Mouse (Mus musculus) testis, adult 10 weeks (tissue): Measurements from ENCODE around the gene Krt13. TPM values are rescaled to one million over a fixed set of nuclear protein-coding genes. Genes with fewer than 3 reads are reported as not detected.

Source experiments
- polyA plus RNA-seq: library from polyadenylated mRNA; stranded (reverse); fragments of 350-450 nt; fragmentation: Illumina TruSeq; extraction: RNeasy Lipid Tissue Mini Kit (QIAGEN cat#74804); gene quantifications from one replicate; pipeline ENCODE4 v1.2.3, GENCODE M21; 2014; ENCODE audit warnings: low read depth, low replicate concordance

Krt13 gene
- not detected for polyA plus RNA-seq

DNA sequence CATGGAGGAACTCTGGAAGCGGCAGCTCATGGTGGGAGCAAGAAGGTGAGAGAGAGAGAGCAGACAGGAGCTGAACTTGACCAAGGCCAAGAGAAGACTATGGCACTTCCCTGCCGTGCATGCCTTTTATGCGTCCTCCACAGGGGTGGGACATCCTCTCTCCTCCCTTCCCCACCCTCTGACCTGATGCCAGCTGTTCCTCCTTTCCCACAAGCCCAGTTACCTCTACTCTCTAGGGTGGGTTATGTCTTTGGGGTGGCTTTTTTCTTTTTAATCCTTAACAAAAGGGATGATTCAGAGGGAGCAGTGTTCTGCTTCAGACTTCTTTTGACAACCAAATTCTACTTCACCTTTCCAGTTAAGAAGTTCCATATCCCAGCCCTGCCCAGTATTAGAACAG is at the start of gene Krt13:
Krt13 (minus strand) TSS at position 101 of the 400 bp plus-strand sequence.

DNA sequence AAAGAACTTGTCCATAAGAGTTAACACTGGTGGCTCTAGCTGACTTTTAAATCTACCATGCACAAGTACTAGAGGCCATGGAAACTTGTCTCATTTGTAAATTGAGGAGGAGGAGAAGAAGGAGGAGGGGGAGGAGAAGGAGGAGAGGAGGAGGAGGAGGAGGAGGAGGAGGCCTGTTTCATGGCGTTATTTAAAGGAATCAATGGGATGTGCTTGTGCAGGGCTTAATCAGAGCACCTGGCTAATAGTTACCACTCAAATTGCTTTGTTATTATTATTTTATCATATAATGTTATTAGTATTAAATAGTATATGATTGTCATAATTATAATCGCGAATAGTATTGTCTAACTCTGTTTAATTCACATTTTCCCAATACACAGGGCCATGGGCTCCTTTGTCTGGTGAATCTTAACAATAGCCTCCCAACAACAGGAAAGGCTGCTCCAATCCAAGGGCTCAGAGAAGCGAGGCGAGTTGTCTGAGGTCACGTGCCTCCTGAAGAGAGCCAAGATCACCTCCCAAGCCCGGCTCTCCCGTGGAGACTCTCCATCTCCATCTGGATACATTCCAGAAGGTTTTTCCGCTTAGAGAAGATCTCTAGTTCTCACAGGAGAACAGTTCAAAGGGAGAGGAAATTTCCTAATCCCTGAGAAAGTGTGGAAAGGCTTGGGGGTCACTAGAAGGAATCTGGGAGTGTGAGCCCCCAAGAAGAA is 27.4 kb upstream of the Krt13 start, which contains the start of gene Krt19:
Krt19 (minus strand) TSS at position 51 of the 716 bp plus-strand sequence.

DNA sequence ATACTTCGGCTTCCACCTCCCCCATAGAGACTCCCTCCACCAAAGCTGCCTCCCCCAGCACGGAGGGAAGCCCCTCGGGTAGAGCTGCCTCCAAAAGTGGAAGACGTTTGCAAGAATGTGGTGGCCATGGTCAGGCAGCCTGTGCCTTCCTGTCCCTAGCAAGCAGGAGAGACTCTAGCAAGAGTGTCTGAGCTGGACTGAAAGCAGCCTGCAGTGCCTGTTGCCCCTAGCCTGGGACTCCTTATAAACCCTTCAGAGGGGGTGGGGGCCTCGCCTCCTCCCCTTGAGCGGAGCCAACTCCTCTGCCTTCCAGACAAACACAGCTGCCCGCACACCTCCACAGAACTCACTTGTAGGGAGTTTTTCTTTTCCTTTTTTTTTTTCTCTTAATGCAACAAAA is 14.4 kb upstream of the Krt13 start, which contains the start of gene Krt15:
Krt15 (minus strand) TSS at position 198 of the 400 bp plus-strand sequence.

DNA sequence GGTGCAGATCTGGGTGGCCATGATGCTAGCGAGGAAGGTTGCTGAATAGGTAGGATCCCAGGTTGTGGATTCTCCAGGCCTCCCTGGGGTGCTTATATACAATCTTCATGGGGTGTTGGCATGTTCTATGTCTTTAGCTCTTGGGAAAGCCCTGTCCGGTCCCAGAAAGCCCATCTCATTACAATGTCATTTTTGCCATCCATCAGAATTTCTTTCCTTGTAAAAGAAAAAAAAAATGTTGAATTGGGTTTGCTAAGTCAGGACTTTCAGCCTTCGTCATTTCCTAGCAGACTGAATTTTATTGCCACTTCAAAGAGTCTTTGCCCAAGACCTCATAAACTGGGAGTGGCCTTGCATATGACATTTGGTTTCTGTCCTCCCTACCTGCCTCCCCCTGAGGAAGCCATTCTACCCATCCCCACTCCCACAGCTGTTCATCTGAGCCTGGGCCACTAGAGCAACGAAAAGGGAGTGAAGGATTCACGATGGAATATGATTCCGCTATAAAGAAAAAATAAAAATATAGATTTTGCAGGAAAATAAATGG is 15.7 kb downstream of the Krt13 start, which contains the start of gene Krt36:
Krt36 (minus strand) TSS at position 51 of the 547 bp plus-strand sequence.

DNA sequence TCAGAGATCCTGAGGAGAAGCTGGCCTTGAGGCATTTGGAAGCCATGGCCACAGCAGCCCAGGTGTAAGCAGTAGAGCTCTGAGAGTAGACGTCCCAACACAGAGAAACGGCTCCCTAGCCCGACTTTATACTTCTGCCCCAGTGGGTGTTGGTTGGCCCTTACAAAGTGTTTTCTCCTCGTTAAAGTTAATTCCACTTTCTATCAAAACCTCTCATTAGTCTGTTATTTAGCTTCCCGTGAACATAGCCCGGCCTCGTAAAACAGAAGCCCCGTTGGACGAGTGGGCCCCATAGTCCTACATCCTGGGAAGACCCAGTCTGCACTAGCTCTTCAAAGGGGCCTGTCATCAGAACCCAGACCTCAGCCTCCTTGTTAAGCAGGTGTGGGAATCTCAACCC is 25.2 kb downstream of the Krt13 start, which contains the start of gene Krt35:
Krt35 (minus strand) TSS at position 101 of the 400 bp plus-strand sequence.

DNA sequence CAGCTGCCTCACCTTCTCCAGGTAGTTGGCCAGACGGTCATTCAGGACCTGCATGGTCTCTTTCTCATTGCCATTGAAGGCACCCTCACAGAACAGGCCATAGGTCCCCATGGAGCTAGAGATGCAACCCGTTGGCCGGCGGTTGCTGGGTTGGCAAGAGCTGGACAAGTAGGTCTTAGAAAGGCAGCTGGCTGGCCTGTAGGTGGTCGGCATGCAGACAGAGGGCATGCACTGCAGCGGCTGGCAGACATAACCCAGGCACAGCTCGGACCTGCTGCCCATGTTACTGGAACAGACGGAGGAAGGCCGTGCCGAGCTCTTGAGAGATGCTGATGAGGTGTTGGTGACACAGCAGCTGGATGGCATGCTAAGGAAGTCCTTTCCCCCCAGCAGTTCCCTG is 33.5 kb downstream of the Krt13 start, which contains the start of gene Krt32:
Krt32 (minus strand) TSS at position 366 of the 400 bp plus-strand sequence.

Other genes starting within 250 kb of the Krt13 start
- not detected for gene Krtap9-1, start 248.2 kb downstream of the Krt13 start, polyA plus RNA-seq
- not detected for gene Gm11567, start 242.4 kb downstream of the Krt13 start, polyA plus RNA-seq
- not detected for gene Krtap31-1, start 213.6 kb downstream of the Krt13 start, polyA plus RNA-seq
- 0.49 TPM for gene Gm11565, start 206.8 kb downstream of the Krt13 start, polyA plus RNA-seq
- gene Krtap31-2, start 185.3 kb downstream of the Krt13 start, polyA plus RNA-seq: not detected
- not detected for gene Krtap9-5, start 173.1 kb downstream of the Krt13 start, polyA plus RNA-seq
- gene Krtap29-1, start 142.5 kb downstream of the Krt13 start, polyA plus RNA-seq: not detected
- not detected for gene Krtap16-1, start 135.0 kb downstream of the Krt13 start, polyA plus RNA-seq
- not detected for gene Krtap17-1, start 127.6 kb downstream of the Krt13 start, polyA plus RNA-seq
- gene Krt33a, start 105.4 kb downstream of the Krt13 start, polyA plus RNA-seq: not detected
- gene Krt33b, start 91.7 kb downstream of the Krt13 start, polyA plus RNA-seq: not detected
- gene Krt34, start 80.0 kb downstream of the Krt13 start, polyA plus RNA-seq: not detected
- gene Krt31, start 71.0 kb downstream of the Krt13 start, polyA plus RNA-seq: not detected
- not detected for gene Krt32, start 33.3 kb downstream of the Krt13 start, polyA plus RNA-seq
- not detected for gene Krt35, start 25.3 kb downstream of the Krt13 start, polyA plus RNA-seq
- not detected for gene Krt36, start 15.9 kb downstream of the Krt13 start, polyA plus RNA-seq
- not detected for gene Krt15, start 14.4 kb upstream of the Krt13 start, polyA plus RNA-seq
- gene Krt19, start 27.1 kb upstream of the Krt13 start, polyA plus RNA-seq: not detected
- gene Krt9, start 71.7 kb upstream of the Krt13 start, polyA plus RNA-seq: not detected
- not detected for gene Krt14, start 86.0 kb upstream of the Krt13 start, polyA plus RNA-seq
- gene Krt16, start 127.3 kb upstream of the Krt13 start, polyA plus RNA-seq: not detected
- not detected for gene Krt17, start 139.5 kb upstream of the Krt13 start, polyA plus RNA-seq
- gene Krt42, start 148.3 kb upstream of the Krt13 start, polyA plus RNA-seq: not detected
- gene Eif1, start 198.3 kb upstream of the Krt13 start, polyA plus RNA-seq: 2,357 TPM
- gene Gast, start 212.8 kb upstream of the Krt13 start, polyA plus RNA-seq: not detected
- 4.7 TPM for gene Hap1, start 234.6 kb upstream of the Krt13 start, polyA plus RNA-seq